Mouse (Mus musculus): ENCODE data around the gene Prkg1. TPM values are rescaled to one million over a fixed set of nuclear protein-coding genes. Genes with fewer than 3 reads are reported as not detected.
A peak's percentile ranks its signal among the peaks of the same experiment; 100 is the strongest.

Prkg1 gene
- total RNA-seq, 4 experiments from 2014 or later = 13.9 to 18.1 (median 15.9) TPM

DNA sequence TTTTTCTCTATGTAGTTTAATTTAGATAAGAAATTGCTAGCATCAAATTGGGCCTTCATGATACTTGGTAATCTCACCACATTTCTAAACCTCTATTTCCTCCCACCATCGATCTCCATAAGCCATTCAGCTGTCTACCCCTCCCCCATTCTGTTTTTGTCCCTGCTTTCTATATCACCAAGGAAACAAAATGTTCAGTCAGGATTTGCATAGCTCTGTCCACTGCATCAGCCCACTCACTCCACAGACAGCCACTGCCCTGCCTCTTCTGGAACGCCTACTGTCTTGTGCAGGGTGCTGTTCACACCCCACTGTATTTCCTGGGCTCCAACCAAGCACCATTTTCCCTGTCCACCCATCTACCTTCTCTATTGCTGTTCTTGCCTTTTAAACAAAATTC, 874.5 kb downstream of the Prkg1 start:
- peak in 1 of 2 experiments; percentile 14 for DNase-seq (ENCODE audit: low spot score in 2 of 2)

DNA sequence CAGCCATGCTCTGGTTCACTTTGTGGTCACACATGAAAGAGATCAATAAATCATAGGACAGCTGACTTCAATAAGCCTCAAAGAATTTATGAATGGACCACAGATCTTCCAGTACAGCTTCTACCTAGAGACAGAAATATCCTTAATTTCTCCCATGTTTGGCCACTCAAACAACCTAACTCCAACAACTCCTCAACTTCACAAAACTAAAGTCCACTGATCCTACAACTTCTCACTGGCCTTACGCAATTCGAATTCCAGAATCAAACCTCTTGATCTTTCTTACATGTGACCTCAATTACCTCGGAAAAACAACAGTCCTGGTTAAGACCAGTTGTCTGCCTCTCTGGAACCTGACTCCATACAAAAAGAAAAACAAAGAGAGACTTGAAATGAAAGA, 875.0 kb downstream of the Prkg1 start:
- no peak for DNase-seq (ENCODE audit: low spot score in 2 of 2)

DNA sequence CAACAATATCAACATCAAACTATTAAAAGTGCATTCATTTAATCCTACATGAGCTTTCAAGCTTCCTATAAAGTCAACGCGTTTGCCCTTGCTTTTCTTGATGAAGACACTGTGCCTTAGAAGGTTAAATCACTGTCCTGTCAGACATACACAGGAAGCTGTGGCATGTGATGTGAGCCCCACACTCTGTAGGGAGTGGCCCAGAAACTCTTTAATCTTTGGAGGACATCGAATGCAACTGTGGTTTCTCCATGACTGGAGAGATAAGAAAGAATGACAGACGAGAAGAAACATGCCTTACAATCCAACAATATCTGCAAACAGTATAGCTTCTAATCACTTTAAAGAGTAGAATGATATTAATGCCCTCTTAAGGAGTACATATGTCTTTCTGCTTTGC, 903.4 kb downstream of the Prkg1 start:
- no peak for DNase-seq (ENCODE audit: low spot score in 2 of 2)

DNA sequence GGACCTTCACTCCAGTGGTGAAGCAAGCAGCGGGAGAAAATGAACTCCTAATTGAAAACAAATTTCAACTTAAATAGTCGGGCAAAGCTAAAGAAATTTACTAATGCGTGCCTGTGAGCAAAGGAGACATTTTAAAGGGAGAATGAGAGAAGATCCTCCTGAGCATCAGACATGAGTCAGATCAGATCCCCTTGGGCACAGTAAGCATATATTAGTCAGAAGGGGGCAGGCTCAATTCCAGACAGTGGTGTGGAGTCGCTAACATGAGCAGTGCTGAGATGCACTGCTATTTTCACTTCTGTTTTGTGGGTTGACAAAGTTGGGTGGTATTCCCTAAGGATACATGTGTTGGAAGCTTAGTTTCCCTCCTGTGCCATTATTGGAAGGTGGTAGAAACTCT, 913.8 kb downstream of the Prkg1 start:
- DNase-seq (ENCODE audit: low spot score in 2 of 2) = no peak

DNA sequence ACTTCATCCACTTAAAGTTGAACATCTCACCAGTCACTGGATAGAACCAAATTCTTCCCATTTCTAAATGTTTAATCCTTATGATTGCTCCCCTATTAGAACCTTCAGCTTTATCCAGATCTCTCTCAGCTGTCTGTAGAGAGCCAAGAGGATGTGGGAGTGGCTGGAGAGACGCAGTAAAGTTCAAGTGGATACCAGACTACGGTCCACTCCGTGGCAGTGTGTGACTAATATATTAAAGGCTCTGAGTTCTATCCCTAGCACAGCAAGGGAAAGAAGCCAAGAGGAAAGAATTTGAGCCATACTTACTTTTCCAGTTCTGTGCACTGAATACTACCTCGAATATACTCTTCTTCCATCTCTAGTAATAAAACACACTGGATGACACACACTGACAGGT, 919.9 kb downstream of the Prkg1 start:
- no peak for DNase-seq (ENCODE audit: low spot score in 2 of 2)

DNA sequence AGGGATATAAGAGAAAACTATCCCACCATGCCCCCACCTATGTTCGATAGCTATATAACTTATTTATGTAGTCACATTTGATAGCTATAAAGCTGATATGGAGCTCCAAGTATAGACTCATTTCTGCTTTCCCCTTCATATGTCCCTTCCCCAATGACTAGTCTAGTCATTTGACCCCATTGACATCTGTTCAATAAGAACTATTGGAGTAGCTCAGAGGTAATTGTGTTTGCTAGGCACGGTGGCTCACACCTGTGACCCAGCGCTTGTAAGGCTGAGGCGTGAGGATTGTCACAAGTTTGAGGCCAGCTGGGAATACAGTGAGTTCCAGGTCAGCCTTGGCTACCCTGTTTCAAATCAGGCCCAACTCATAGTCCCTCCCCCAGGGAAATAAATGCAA, 921.2 kb downstream of the Prkg1 start:
- DNase-seq (ENCODE audit: low spot score in 2 of 2) = no peak

DNA sequence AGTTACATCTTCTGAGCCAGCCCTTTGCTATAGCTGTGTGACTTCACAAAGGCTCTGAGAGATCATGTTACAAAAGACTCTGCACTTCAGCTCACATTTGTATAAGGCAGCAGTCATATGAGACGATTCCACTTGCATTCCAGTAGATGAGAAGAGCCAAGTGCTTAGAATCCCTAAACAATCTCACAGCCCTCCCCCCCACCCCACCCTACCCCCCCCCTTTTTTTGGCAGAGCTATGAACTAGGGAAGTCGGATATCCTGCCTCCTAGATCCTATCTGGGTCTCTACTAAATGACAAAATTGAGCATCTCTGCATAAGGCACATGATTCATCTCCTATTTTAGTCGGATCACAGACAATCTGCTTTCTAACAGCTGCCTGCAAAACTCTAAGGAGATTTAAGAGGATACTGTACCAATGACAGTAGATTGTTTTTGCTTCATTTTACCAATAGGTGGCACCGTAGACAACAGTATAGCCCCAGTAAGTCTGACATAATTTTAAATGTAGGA, 921.7 kb downstream of the Prkg1 start:
- no peak for DNase-seq (ENCODE audit: low spot score in 2 of 2)

DNA sequence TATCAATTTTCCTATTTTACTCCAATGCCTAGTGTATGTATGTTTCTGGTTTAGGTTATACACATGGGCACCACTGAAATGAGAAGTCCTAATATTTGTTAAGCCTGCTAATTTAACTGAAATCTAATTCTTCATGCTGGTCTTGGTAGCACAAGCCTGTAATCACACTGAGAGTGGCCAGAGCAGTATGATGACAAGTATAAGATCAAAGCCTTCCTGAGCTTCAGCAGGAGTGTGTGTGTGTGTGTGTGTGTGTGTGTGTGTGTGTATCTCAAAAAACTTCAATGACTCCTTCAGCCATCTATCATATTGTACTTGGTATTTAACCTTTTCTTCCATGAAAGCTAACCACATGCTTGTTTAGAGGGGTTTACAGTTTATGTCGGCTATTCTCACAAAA, 922.2 kb downstream of the Prkg1 start:
- DNase-seq (ENCODE audit: low spot score in 2 of 2) = no peak

DNA sequence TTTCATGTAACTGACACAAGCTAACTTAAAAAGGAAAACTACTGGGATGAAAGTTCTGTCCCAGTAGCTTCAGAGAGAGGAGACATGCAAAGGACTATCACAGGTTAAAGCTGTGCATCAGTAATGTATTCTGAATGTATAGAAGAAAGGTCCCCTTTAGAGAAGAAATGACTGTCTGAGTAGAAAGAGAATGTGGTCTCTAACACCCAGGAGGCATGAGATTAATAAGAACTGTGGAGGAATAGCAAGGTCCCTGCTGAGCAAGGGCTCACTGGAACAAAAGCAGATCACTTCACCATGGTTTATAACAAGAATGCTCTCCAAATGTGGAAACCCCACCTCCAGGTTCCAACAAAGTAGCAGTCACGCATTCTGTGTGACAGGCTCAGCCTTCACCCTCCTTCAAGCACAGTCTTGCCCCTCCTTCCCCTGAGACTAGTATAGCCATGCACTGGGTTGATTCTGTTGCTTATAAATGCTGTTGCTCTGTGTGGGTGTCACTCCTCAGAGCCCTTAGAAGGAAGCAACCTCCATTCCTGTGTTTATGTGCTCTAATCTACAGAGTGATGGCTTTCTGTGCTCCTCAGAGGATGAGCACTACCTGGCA, 931.7 kb downstream of the Prkg1 start:
- DNase-seq (ENCODE audit: low spot score in 2 of 2) = no peak

DNA sequence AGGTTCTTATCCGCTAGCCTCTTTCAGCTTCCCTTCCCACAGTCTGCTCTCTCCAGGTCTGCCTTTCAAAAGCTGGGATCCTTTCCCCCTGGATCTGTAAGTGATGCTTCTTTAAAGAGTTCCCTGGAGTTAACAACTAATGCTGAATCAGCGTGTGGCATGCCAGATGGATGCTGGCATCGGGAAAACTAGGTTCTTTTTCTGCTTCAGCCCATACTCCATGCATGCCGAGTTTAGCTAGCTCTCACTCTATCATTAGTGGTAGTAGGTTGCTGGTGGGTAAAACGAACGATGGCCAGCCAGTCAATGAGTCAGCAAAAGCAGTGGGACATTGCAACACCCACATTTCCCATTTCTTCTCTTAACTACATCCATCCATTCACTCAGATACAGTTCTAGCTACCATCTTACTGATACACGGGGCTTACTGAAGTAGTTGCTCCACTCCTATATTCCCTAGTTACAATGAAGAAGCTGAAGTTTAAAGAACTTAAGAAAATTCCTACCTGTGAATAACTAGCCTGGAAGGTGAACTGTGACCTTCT, 935.5 kb downstream of the Prkg1 start:
- DNase-seq (ENCODE audit: low spot score in 2 of 2) = no peak

DNA sequence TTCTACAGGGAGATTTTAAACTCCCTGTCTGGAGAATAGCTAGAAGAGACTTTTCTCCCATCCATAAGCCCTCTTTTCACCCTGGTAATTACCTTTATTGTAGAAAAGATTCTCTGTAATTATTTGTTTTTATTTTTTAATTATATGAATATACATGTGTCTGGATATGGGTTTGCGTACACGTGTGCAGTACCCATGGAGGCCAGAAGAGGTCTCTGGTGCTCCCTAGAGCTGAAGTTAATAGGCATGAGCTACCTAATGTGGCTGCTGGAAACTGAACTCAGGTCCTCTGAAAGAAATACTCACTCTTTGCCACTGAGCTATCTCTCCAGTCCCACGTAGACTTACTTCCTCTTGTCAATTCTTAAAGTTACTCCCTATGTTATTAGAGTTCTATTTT, 937.0 kb downstream of the Prkg1 start:
- no peak for DNase-seq (ENCODE audit: low spot score in 2 of 2)

DNA sequence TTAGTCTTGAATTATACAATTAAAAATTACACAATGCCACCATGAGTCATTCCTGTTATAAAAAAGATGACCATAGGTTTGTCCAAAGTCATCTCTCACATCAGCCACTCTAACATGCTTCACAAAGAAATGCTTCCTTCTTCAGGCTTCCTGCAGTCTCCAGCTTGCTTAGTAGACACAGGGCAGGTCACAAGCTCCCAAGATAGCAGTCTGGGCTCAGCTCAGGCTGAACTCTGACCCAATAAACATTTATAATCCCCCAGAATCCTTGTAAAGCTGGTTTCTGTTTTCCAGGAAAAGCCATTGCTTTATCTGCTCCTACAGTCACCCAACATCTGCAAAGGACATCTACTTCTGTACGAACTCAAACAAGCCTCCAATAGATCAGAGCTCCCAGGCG, 938.7 kb downstream of the Prkg1 start:
- no peak for DNase-seq (ENCODE audit: low spot score in 2 of 2)

DNA sequence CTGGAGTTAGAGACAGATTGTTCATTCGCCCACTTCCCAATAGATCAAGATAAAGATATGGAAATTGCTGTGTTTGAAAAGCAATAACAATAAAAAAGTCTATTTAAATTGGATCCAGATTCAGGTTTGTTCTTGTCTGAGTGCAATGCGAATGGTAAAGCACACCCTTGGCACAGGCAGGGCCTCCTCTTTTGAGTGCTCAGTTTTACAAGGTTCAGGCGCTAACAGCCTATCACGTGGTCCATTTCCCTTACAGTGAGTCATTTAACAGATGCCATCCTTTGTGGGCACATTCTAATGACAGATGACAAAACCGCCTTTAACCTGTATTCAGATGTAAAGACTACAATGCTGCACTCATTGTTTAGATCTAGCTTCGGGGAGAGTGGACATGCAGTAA, 949.2 kb downstream of the Prkg1 start:
- DNase-seq (ENCODE audit: low spot score in 2 of 2) = no peak

DNA sequence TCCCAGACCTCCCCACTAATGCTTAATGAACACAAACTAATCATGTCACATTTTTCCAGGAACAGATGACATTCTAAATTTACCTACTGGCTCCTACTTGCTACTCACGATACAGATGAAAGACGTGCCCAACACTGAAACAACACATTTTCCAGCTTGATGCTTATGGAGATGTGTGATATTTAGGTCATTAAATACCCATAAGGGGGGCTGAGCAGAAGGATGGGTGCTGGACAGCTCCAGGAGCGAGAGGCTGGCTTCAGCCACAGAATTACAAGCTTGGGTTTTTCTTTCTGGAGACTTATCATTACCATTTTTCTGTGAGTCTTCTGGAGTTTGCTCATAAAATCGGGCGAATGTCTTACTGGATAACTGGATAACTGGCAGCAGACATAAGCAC, 958.6 kb downstream of the Prkg1 start:
- DNase-seq (ENCODE audit: low spot score in 2 of 2) = no peak

DNA sequence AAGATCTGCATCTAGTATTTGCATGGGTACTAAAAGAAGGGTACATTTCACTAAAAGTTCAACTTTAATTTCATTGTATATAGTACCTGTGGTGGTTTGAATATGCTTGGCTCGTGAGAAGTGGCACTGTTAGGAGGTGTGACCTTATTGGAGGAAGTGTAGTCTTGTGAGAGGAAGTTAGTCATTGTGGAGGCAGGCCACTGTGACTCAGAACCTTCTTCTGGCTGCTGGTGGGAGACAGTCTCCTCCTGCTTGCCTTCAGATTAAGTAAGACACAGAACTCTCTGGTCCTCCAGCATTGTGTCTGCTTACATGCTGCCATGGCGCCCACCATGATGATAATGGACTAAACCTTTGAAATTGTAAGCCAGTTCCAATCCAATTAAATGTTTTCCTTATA, 984.0 kb downstream of the Prkg1 start:
- no peak for DNase-seq (ENCODE audit: low spot score in 2 of 2)

DNA sequence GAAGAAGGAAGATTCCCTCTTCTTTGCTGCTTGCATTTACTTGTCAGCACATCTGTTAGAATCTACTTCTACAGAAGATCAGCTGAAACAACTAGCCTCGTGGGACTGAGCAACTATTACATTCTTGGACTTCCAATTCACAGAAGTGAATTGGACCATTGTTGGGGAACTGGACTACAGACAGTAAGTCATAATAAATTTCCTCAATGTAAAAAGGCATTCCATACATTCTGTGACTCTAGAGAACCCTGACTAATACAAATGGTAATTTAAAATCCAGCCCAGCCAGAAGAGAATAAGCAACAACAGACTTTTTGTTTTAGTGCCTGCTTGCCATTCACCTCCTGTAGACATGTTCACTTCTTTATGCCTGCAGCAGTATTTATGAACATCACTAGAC, 996.5 kb downstream of the Prkg1 start:
- DNase-seq (ENCODE audit: low spot score in 2 of 2) = no peak

DNA sequence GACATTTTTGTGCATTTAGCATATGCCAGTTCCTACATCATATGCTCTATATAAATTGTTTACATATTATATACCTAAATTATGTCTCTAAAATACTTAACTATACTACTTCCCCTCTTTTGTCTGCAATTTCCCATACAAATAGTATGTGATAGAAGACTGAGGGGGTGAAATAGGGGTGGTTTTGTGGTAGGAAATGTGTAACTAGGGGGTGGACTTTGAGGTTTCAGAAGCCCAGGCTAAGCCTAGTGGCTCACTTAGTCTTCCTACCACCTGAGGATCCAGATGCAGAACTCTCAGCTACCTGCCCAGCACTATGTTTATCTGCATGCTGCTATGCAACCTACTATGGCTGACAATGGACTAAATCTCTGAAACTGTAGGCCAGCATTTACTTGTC, 1020.4 kb downstream of the Prkg1 start:
- DNase-seq (ENCODE audit: low spot score in 2 of 2) = no peak

DNA sequence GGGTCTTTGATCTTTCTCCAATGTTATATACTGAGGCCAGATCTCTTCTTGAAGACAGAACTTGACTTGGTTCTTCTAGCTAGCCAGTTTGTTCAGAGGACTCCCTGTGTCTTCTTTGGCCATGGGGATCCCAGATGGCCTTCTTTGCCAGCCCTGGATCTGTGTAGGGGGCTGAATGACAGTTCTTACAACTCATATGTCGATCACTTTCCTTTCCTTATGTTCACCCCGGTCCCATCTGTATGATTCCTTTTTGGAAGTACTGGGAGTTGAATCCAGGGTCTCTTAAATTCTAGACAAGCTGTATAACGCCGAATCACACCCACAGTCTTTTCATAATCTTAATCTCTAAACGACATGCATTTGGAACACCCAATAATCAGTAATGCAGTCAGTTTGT, 1065.7 kb downstream of the Prkg1 start:
- no peak for DNase-seq (ENCODE audit: low spot score in 2 of 2)

DNA sequence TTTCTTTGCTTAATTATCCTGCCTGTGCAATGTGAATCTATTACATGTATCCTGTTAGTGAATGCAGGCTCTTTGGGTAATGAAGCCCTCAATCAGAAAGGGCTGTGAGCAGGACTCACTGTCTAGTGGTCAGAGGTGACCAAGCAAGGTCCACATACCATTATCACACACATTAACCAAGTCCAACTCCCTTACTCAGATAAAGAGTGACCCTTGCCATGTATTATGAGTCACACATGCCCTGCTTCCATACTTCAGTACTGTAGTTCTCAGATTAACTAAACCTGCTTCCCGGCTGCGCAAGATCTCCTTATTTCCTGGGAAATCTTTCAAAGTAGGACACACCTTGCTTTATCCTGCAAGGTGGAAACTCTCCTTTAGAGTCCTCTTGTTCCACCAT, 1073.6 kb downstream of the Prkg1 start:
- DNase-seq (ENCODE audit: low spot score in 2 of 2) = no peak

DNA sequence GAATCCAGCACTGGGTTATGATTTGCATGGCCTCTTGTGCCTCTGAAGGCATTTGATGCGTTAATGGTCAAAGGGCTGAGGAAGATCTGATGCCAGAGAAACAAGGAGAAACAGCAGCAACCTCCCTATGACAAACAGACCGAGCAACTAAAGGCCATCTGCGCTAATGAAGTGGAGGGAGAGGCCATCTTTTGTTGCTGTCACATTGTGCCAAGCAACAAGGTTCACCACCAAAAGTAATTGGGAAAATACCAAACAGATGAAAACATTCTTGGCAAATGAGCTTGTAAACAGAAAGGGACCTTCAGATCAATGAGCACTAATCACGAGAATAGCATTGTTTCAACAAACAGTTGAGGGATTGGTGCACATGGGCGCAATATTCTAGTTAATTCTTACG, 1074.1 kb downstream of the Prkg1 start:
- no peak for DNase-seq (ENCODE audit: low spot score in 2 of 2)

DNA sequence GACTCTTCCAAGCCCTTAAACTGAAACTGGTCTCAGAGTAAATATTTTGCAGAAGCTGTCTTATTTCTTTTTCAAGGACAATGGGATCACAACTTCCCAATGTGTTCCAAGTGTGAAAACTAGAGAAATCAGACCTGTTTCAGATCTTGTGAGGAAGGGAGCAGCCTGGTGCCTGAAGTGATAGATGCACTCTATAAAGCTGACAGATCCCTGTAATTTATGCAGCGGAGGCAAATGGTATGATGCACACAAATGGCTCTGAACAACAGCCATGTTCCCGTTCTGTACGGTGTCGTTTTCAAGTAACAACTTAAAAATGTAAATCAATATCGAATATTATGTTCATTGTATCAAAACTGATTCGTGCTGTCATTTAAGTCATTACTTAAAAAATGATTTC, 1076.9 kb downstream of the Prkg1 start:
- no peak for DNase-seq (ENCODE audit: low spot score in 2 of 2)

DNA sequence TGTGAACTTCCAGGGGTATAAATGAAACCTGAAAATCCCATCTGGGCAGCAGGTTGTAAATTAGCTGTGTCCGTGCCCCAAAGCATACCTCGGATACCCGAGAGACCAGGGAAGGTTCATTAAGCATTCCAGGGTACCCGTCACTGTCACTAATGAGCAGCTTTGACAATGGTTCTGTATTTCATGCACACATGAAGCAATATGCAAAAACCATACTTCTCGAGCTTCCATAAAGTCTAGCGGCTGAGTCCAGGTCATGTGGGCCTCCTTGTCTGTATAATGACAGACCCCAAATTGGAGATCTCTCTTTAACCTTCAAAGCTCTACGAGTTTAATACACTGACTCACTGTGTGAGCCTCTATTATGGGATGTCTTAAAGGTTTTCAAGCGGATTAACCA, 1088.5 kb downstream of the Prkg1 start:
- DNase-seq (ENCODE audit: low spot score in 2 of 2) = no peak

DNA sequence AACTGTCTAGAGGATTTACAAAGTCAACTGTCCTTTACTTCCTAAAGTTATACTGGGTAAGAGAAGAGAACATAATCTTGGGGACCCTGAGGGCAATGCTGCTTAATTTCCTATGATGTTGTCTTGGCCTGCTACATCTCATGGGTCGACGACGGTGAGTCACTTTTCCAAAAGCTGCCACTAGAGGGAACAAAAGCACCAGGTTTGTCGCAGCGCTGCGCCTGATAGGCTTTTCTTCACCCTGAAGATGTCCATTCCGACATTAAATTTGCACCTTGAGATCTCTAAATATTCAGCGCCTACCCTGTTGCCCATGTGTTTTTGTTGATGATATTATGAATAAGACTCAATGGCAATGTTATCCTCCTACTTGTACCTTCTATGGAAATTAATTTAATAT, 1100.6 kb downstream of the Prkg1 start:
- peak; percentile 18 to 43 for DNase-seq (ENCODE audit: low spot score in 2 of 2)

Measured in left cerebral cortex, adult 8-10 months (tissue).